Mouse (Mus musculus): ENCODE results near the gene Tlr7. TPM values are rescaled to one million over a fixed set of nuclear protein-coding genes. Genes with fewer than 3 reads are reported as not detected.
"Not testable (repeated sequence)": the region's sequence is repeated elsewhere in the genome, so short reads cannot be mapped to it uniquely, and the experiment has no call there.

The Tlr7 gene
- 1.6 and 2.2 TPM in 2 replicates for polyA plus RNA-seq (2012; rRNA removed)

DNA sequence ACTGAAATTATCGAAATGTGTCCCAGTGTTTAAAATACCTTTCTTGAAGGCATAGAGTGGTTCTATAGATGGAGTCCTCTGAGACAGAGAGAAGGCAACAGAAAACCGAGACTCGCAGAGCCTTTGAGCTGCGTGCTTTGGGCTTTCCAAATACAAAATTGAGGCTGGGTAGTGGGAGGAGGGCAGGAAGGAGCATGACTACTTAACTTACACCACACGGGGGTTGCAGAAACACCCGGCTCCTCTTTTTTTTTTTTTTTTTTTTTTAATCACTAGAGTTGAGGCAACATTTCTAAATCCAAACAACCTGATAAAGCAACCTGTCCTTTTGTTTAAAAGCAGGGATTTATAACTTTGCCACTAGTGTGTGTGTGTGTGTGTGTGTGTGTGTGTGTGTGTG is at the start of gene Tlr7:
Tlr7 (minus strand) TSS at position 160 of the 400 bp plus-strand sequence.
- peak within 1 kb of the TSS; percentile 73 for H3K27ac ChIP-seq (ENCODE audit: insufficient read depth, low read length)
- no peak within 1 kb of the TSS for H3K4me3 ChIP-seq (ENCODE audit: insufficient read depth, low read length)
- no peak for TF ChIP-seq POLR2A (IDR thresholded peaks at IDR 0.05; ENCODE audit: extremely low read depth, insufficient read depth, low read length)
- TF ChIP-seq CTCF (IDR thresholded peaks at IDR 0.05; ENCODE audit: extremely low read depth, insufficient read depth, low read length), result no peak
- H3K4me1 ChIP-seq (ENCODE audit: control insufficient read depth, insufficient read depth, low read length), result no peaks in the 10 kb centered on the region; the same call in 1 of the 2 replicates

- H3K27ac ChIP-seq (ENCODE audit: insufficient read depth, low read length), result no peak overlapping the region
- no peaks in the 10 kb centered on the region for H3K4me1 ChIP-seq (ENCODE audit: control insufficient read depth, insufficient read depth, low read length)
- no peak overlapping the region for H3K4me3 ChIP-seq (ENCODE audit: insufficient read depth, low read length)
- TF ChIP-seq CTCF (IDR thresholded peaks at IDR 0.05; ENCODE audit: extremely low read depth, insufficient read depth, low read length) (no peak), POLR2A (IDR thresholded peaks at IDR 0.05; ENCODE audit: extremely low read depth, insufficient read depth, low read length) (no peak)
Measured at GRCm38 (mm10) chrX:167380073-167380472, 49.7 kb upstream of the Tlr7 start.

DNA sequence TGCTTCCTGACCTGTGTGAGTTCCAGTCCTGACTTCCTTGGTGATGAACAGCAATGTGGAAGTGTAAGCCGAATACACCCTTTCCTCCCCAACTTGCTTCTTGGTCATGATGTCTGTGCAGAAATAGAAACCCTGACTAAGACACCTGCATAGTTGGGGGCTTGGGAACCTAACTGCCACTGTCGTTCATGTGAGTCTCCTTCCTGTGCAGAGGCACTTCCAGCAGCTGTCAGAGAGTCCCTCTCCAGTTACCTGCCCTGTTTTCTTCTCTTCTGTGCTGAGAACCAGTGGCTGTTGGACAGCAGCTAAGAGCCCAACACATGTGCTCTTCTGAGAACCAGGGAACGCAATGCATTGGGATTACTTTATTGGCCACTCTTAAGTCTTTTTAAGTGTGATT is 30.9 kb upstream of the Tlr7 start:
- H3K4me3 ChIP-seq (ENCODE audit: insufficient read depth, low read length); H3K4me1 ChIP-seq (ENCODE audit: control insufficient read depth, insufficient read depth, low read length); H3K27ac ChIP-seq (ENCODE audit: insufficient read depth, low read length): not testable (repeated sequence)

DNA sequence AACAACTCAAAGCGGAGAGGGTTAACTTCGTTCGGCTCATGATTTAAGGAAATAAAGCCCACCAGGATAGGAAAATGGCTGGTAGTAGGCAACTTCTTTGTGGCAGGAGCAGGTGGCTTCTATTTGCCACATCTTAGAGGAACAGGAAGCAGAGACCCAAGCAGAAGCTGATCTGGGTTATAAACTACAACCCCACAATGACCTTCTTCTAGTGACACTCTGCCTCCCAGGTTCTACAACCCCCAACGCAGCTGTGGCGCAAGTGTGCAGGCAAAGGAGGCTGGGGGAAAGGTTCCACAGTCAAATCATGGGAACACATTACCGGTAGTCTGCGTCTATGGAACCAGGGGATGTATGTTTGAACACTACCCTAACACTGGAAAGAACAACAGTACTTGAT is 29.3 kb upstream of the Tlr7 start:
- TF ChIP-seq CTCF (IDR thresholded peaks at IDR 0.05; ENCODE audit: extremely low read depth, insufficient read depth, low read length), result no peak
- TF ChIP-seq POLR2A (IDR thresholded peaks at IDR 0.05; ENCODE audit: extremely low read depth, insufficient read depth, low read length), result no peak

GRCm38 (mm10) chrX:167357415-167357814 is 27.1 kb upstream of the Tlr7 start:
- Histone ChIP-seq H3K4me1 (ENCODE audit: control insufficient read depth, insufficient read depth, low read length) (no peaks in the 10 kb centered on the region), H3K27ac (ENCODE audit: insufficient read depth, low read length) (no peak overlapping the region), H3K4me3 (ENCODE audit: insufficient read depth, low read length) (no peak overlapping the region)
- TF ChIP-seq POLR2A (IDR thresholded peaks at IDR 0.05; ENCODE audit: extremely low read depth, insufficient read depth, low read length) (no peak), CTCF (IDR thresholded peaks at IDR 0.05; ENCODE audit: extremely low read depth, insufficient read depth, low read length) (no peak)

More for the DNA sequence above, 29.3 kb upstream of the Tlr7 start:
- Histone ChIP-seq H3K27ac (ENCODE audit: insufficient read depth, low read length) (no peak overlapping the region), H3K4me3 (ENCODE audit: insufficient read depth, low read length) (no peak overlapping the region), H3K4me1 (ENCODE audit: control insufficient read depth, insufficient read depth, low read length) (no peaks in the 10 kb centered on the region)

- TF ChIP-seq CTCF (IDR thresholded peaks at IDR 0.05; ENCODE audit: extremely low read depth, insufficient read depth, low read length) (no peak), POLR2A (IDR thresholded peaks at IDR 0.05; ENCODE audit: extremely low read depth, insufficient read depth, low read length) (no peak)
Measured at GRCm38 (mm10) chrX:167355965-167356364, 25.6 kb upstream of the Tlr7 start.

GRCm38 (mm10) chrX:167353617-167354016 is 23.3 kb upstream of the Tlr7 start:
- Histone ChIP-seq H3K27ac (ENCODE audit: insufficient read depth, low read length) (no peak overlapping the region), H3K4me3 (ENCODE audit: insufficient read depth, low read length) (no peak overlapping the region), H3K4me1 (ENCODE audit: control insufficient read depth, insufficient read depth, low read length) (no peaks in the 10 kb centered on the region)
- TF ChIP-seq CTCF (IDR thresholded peaks at IDR 0.05; ENCODE audit: extremely low read depth, insufficient read depth, low read length) (no peak), POLR2A (IDR thresholded peaks at IDR 0.05; ENCODE audit: extremely low read depth, insufficient read depth, low read length) (no peak)

More at GRCm38 (mm10) chrX:167355965-167356364, 25.6 kb upstream of the Tlr7 start:
- Histone ChIP-seq H3K4me1 (ENCODE audit: control insufficient read depth, insufficient read depth, low read length) (no peaks in the 10 kb centered on the region), H3K27ac (ENCODE audit: insufficient read depth, low read length) (no peak overlapping the region), H3K4me3 (ENCODE audit: insufficient read depth, low read length) (no peak overlapping the region)

- Histone ChIP-seq H3K27ac (ENCODE audit: insufficient read depth, low read length) (no peak overlapping the region), H3K4me1 (ENCODE audit: control insufficient read depth, insufficient read depth, low read length) (no peaks in the 10 kb centered on the region), H3K4me3 (ENCODE audit: insufficient read depth, low read length) (no peak overlapping the region)
- TF ChIP-seq CTCF (IDR thresholded peaks at IDR 0.05; ENCODE audit: extremely low read depth, insufficient read depth, low read length) (no peak), POLR2A (IDR thresholded peaks at IDR 0.05; ENCODE audit: extremely low read depth, insufficient read depth, low read length) (no peak)
Measured at GRCm38 (mm10) chrX:167346440-167346839, 16.1 kb upstream of the Tlr7 start.

GRCm38 (mm10) chrX:167344356-167344755 is 14.0 kb upstream of the Tlr7 start:
- Histone ChIP-seq H3K4me1 (ENCODE audit: control insufficient read depth, insufficient read depth, low read length) (no peaks in the 10 kb centered on the region), H3K27ac (ENCODE audit: insufficient read depth, low read length) (no peak overlapping the region)
- TF ChIP-seq CTCF (IDR thresholded peaks at IDR 0.05; ENCODE audit: extremely low read depth, insufficient read depth, low read length) (no peak), POLR2A (IDR thresholded peaks at IDR 0.05; ENCODE audit: extremely low read depth, insufficient read depth, low read length) (no peak)

GRCm38 (mm10) chrX:167341811-167342210 is 11.5 kb upstream of the Tlr7 start:
- no peaks in the 10 kb centered on the region for H3K4me1 ChIP-seq (ENCODE audit: control insufficient read depth, insufficient read depth, low read length)
- no peak overlapping the region for H3K4me3 ChIP-seq (ENCODE audit: insufficient read depth, low read length)
- no peak overlapping the region for H3K27ac ChIP-seq (ENCODE audit: insufficient read depth, low read length)
- no peak for TF ChIP-seq CTCF (IDR thresholded peaks at IDR 0.05; ENCODE audit: extremely low read depth, insufficient read depth, low read length)
- TF ChIP-seq POLR2A (IDR thresholded peaks at IDR 0.05; ENCODE audit: extremely low read depth, insufficient read depth, low read length), result no peak

More at GRCm38 (mm10) chrX:167344356-167344755, 14.0 kb upstream of the Tlr7 start:
- no peak overlapping the region for H3K4me3 ChIP-seq (ENCODE audit: insufficient read depth, low read length)

Measured in cortical plate, adult 2 months (tissue).